Mouse (Mus musculus): ENCODE results near the gene Olfr1361. TPM values are rescaled to one million over a fixed set of nuclear protein-coding genes. Genes with fewer than 3 reads are reported as not detected.

The Olfr1361 gene
- total RNA-seq (2021), result not detected
- long read RNA-seq, result 0 reads

DNA sequence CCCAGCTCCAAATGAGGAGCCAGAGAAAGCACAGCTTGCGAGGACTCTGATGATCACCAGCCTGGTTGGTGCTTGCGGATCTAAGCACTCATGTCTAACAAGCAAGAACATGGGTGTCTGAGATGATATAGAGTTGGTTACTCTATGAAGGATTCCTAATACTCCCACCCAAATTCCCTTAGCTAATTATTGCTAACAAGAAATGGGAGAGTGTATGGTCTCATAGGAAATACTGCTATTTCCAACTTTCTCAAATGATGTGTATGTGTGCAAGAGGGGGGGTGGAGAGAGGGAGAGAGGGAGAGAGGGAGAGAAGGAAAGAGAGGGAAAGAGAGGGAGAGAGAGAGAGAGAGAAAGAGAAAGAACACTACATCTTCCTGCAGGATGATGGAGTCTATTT lies at the start of gene Olfr1361:
Gene Olfr1361, minus strand, starts transcription at position 101 of the 400 bp plus-strand sequence.
- no peak for DNase-seq (ENCODE audit: low spot score in 2 of 2)

DNA sequence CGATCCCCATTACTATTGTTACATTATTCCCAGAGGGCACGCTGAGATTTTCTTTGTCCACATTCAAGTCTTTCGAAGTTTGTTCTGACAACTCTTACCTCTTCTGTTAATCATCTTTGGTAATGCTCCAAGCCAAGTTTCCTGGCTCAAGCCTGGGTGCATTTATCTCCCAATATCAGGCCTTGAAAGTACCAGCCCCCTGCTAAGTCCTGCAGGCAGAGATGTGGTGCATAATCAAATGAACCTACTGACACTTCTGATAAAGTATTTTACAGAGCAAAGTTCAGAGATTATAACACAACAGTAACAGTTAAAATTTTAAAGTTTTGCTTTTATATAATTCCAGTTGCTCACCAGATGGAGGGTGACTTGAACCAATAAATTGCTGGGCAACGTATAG lies 48.5 kb upstream of the Olfr1361 start:
- no peak for DNase-seq (ENCODE audit: low spot score in 2 of 2)

DNA sequence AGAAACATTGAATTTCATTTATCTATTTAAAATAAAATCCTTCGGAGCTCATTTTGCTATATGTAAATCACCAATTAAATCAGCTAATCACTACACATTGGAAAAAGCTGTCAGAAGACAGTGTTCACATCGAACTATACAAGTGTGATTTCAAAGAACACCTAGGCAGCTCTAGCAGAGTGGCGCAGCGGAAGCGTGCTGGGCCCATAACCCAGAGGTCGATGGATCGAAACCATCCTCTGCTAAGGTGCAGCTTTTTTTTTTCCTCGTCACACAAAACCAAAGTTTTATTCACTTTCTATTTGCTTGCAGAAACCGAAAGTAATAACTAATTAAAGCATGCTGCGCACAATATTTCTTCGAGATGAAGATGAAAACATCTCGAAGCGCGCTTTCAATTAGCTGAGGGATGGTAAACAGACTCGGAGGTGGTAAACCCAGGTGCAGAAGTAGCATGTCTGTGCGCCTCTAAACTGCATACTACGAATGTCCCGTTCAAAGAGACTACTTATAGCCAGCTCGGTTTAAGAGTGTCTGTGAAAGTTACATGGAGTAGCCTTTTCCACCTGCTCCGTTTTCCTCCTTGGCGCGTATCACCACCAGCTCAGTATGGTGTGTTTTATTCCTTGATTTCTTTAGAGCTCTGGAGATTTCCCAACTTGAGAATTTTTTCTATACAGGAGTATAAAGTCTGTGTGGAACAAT lies 47.8 kb upstream of the Olfr1361 start:
- DNase-seq (ENCODE audit: low spot score in 2 of 2), result peak; percentile 82 to 86

DNA sequence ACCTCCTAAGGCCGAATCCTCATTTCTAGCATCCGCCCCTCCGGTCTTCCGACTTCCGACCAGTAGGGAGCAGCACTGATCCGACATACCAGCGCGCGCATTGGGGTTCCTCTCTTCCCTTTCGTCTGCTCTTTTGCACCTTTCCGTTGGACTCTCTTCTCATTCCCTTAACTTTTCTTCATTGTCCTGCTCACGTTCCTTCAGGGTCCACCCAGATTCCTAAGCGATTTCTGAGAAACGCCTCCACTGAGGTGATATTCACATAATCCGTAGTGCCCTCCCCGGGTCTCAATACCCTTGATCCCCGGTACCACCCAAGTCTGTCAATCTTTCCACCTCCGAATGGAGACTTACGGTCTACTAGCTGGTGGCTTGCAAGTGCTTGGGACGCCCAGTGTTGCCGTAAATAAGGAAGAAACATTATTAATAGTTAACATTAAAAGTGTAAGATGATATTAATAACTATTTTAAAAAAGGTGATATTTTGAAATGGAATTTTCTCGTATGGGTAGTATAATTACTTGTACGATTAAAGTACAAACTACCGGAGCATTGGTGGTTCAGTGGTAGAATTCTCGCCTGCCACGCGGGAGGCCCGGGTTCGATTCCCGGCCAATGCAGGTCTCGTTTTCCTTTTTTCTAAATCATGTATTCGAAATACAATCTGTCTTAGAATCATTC lies 47.0 kb upstream of the Olfr1361 start:
- DNase-seq (ENCODE audit: low spot score in 2 of 2), result peak; percentile 92 to 93

DNA sequence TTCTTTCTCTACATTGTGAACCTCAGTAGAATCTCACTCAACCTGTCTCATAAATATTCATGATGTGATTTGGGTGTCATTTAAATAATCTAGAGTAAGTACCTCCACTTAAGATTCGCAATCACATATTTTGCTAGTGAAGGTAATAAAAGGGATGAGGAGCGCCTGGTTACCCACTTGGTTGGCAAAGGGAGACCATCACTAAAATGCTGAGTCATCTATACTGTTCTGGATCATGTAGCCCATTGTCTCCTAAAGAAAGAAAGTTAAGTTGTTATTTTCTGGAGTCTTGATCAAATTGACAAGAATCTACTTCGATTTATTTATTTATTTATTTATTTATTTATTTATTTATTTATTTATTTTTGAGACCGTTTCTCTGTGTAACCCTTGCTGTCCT lies 43.5 kb upstream of the Olfr1361 start:
- no peak for DNase-seq (ENCODE audit: low spot score in 2 of 2)

DNA sequence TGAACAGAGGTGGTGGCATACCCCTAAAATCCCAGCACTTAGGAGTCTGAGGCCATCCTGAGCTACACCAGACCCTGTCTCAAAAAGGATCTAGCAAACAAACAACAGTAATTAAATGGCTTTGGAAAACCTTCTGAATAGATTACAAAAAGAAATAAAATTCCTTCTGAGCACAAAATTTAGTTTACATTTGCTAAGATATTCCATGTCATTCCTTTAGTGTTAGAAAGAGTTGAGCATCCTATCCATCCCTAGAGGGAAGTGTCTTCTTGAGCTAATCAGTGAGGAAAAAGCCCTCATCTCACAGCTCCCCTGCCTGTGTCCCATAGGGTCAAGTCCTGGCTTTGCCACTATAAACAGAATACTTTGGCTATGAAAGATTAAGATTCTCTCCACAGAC lies 34.6 kb upstream of the Olfr1361 start, which contains the start of gene Olfr1359:
Gene Olfr1359, plus strand, starts transcription at position 301 of the 400 bp plus-strand sequence.
- no peak for DNase-seq (ENCODE audit: low spot score in 2 of 2)

DNA sequence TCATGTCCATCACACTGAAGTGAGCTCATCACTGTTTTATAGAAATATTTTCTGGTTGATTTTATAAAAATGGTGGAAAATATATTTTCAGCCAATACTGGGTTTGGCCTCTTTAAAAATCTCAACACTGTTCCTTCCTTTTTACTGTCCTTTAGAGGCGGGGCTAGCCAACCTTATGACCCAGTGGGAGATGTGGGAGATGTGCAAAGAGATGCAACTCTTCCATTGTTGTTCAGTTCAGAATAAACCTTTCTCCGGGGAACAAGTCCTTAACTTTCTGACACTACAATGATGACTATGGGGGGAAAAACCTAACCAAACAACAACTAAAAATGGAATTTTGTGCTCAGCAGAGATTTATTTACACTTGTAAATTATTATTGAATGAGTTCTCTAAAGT lies 14.1 kb upstream of the Olfr1361 start, which contains the start of gene Olfr1360:
Gene Olfr1360, minus strand, starts transcription at position 101 of the 400 bp plus-strand sequence.
- no peak for DNase-seq (ENCODE audit: low spot score in 2 of 2)

DNA sequence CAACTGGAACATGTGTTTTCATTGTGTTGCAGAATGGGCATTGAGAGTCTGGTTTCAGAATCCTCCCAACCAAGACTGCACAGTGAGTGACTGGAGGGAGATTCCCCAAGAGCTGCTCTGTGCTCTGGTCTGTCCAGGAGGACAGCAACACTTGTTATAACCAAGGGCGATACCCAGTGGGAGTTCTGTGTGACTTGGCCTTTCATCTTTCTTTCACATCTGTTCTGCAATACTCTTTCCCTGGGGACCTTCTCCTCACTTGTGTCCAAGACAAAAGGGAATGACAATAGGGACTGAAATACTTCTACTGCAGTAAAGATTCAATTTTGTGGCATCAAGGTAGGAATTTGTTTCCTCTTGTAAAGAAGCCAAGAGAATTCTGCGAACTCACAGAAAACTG lies 20.8 kb downstream of the Olfr1361 start, which contains the start of gene Olfr11:
Gene Olfr11, minus strand, starts transcription at position 101 of the 400 bp plus-strand sequence.
- no peak for DNase-seq (ENCODE audit: low spot score in 2 of 2)

DNA sequence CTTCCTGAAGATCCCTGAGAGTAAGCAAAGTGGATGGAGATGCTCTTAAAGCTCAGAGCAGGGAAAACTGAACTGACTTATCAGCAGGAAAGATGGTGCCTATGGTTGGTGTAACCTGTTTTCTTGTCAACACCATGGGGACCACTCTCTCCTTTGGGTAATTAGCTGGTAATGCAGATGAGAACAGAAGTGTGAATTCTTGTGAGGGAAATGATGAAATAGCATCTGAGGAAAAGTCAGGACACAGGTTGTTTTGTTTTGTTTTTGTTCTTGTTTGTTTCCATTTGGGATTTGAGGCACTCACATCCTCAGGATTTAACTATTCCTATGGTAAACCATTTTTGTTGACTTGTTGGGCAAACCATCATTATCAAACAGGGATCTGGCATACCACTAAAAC lies 49.3 kb downstream of the Olfr1361 start, which contains the start of gene Olfr1362:
Gene Olfr1362, minus strand, starts transcription at position 101 of the 400 bp plus-strand sequence.
- no peak for DNase-seq (ENCODE audit: low spot score in 2 of 2)

Other genes with a start within 250 kb of the Olfr1361 start
- 1 to 10 TPM; 1.4 to 1.7 TPM for gene Pgbd1, start 222.3 kb downstream of the Olfr1361 start, total RNA-seq (2021)
- 10 to 100 TPM; 26.9 to 29.4 TPM for gene Zscan26, start 209.7 kb downstream of the Olfr1361 start, total RNA-seq (2021)
- 1 to 10 TPM; 1.0 to 1.2 TPM for gene Nkapl, start 194.9 kb downstream of the Olfr1361 start, total RNA-seq (2021)
- 1 to 10 TPM; 6.6 to 7.9 TPM for gene Zkscan4, start 184.5 kb downstream of the Olfr1361 start, total RNA-seq (2021)
- not detected for gene Gm10065, start 183.9 kb downstream of the Olfr1361 start, total RNA-seq (2021)
- gene AK157302, start 168.2 kb downstream of the Olfr1361 start, total RNA-seq (2021), result 10 to 100 TPM; 16.0 to 17.7 TPM
- gene Gm11273, start 162.0 kb downstream of the Olfr1361 start, total RNA-seq (2021), result 10 to 100 TPM; 48.8 to 72.4 TPM
- 10 to 100 TPM; 12.9 to 15.9 TPM for gene Zkscan8, start 132.3 kb downstream of the Olfr1361 start, total RNA-seq (2021)
- not detected for gene Olfr1366, start 120.6 kb downstream of the Olfr1361 start, total RNA-seq (2021)
- gene Olfr1535, start 103.5 kb downstream of the Olfr1361 start, total RNA-seq (2021), result not detected
- gene Olfr1364, start 81.6 kb downstream of the Olfr1361 start, total RNA-seq (2021), result not detected
- gene Olfr1362, start 49.4 kb downstream of the Olfr1361 start, total RNA-seq (2021), result not detected
- gene Olfr11, start 20.9 kb downstream of the Olfr1361 start, total RNA-seq (2021), result not detected
- not detected for gene Olfr1360, start 14.0 kb upstream of the Olfr1361 start, total RNA-seq (2021)
- gene Olfr1359, start 34.7 kb upstream of the Olfr1361 start, total RNA-seq (2021), result not detected
- 10 to 100 TPM; 55.7 to 83.1 TPM for gene Hist1h2bl, start 52.8 kb upstream of the Olfr1361 start, total RNA-seq (2021)
- 10 to 100 TPM; 69.8 to 77.4 TPM for gene Hist1h2ai, start 53.0 kb upstream of the Olfr1361 start, total RNA-seq (2021)
- gene Hist1h3h, start 54.3 kb upstream of the Olfr1361 start, total RNA-seq (2021), result 100 to 1,000 TPM; 100 to 141 TPM
- 10 to 100 TPM; 17.6 to 20.3 TPM for gene Hist1h2bm, start 58.7 kb upstream of the Olfr1361 start, total RNA-seq (2021)
- gene Hist1h4j, start 71.7 kb upstream of the Olfr1361 start, total RNA-seq (2021), result 10 to 100 TPM; 22.7 to 23.3 TPM
- gene Hist1h4k, start 87.1 kb upstream of the Olfr1361 start, total RNA-seq (2021), result 100 to 1,000 TPM; 312 to 419 TPM
- 10 to 100 TPM; 27.8 to 28.5 TPM for gene Hist1h2ak, start 90.4 kb upstream of the Olfr1361 start, total RNA-seq (2021)
- gene Hist1h2bn, start 90.7 kb upstream of the Olfr1361 start, total RNA-seq (2021), result 10 to 100 TPM; 26.0 to 38.7 TPM
- 10 to 100 TPM; 33.1 to 44.1 TPM for gene Hist1h1b, start 117.2 kb upstream of the Olfr1361 start, total RNA-seq (2021)
- gene Hist1h3i, start 120.0 kb upstream of the Olfr1361 start, total RNA-seq (2021), result 100 to 1,000 TPM in 1 of 2 experiments, 10 to 100 TPM in 1; 85.1 to 110 TPM
- gene Hist1h2an, start 123.8 kb upstream of the Olfr1361 start, total RNA-seq (2021), result 10 to 100 TPM; 11.0 to 16.4 TPM
- gene Hist1h2bp, start 124.1 kb upstream of the Olfr1361 start, total RNA-seq (2021), result 10 to 100 TPM; 22.4 to 23.5 TPM
- gene Hist1h2bq, start 146.8 kb upstream of the Olfr1361 start, total RNA-seq (2021), result 10 to 100 TPM; 52.8 to 66.3 TPM
- 10 to 100 TPM; 36.4 to 41.0 TPM for gene Hist1h2ao, start 147.1 kb upstream of the Olfr1361 start, total RNA-seq (2021)
- gene Hist1h4m, start 148.4 kb upstream of the Olfr1361 start, total RNA-seq (2021), result 100 to 1,000 TPM; 214 to 219 TPM
- gene Hist1h4n, start 168.8 kb upstream of the Olfr1361 start, total RNA-seq (2021), result 10 to 100 TPM; 22.0 to 32.1 TPM
- gene Hist1h2ap, start 170.1 kb upstream of the Olfr1361 start, total RNA-seq (2021), result 10 to 100 TPM; 67.2 to 82.7 TPM
- gene Hist1h2br, start 170.4 kb upstream of the Olfr1361 start, total RNA-seq (2021), result 10 to 100 TPM; 52.5 to 64.9 TPM